Mouse (Mus musculus) embryonic fibroblast, embryonic 13.5 days (primary cell): ENCODE measurements around the gene Sox4.

Experiments used
- CTCF ChIP-seq: IDR thresholded peaks from 2 replicates; pipeline ENCODE4 v1.5.1; 2011; ENCODE audit warnings: mild to moderate bottlenecking, control low read depth, low read length, moderate library complexity, borderline replicate concordance; ENCODE audit not compliant: insufficient read depth
- POLR2A ChIP-seq: IDR thresholded peaks from 2 replicates; pipeline ENCODE4 v1.6.1; 2011; ENCODE audit warnings: low read depth, mild to moderate bottlenecking, control low read depth, low read length, moderate library complexity

- peak; percentile 99 for TF ChIP-seq CTCF
- TF ChIP-seq POLR2A, result no peak; the same call in 1 of the 2 replicates
These were observed 4.3 kb upstream of the Sox4 start for GRCm38 (mm10) chr13:28957765-28958164.
